Mouse (Mus musculus) G1E (cell line): ENCODE results near the gene Htra3. TPM values are rescaled to one million over a fixed set of nuclear protein-coding genes. Genes with fewer than 3 reads are reported as not detected.

Experiments
- ATAC-seq: 2 replicates; pipeline ENCODE4 v1.8.0; 2016; ENCODE audit warnings: mild to moderate bottlenecking; ENCODE audit not compliant: insufficient number of reproducible peaks, poor library complexity, low FRiP score, severe bottlenecking; ENCODE audit errors: extremely low read depth
- DNase-seq: peaks from one replicate; pipeline ENCODE4 v3.0.0; 2012; ENCODE audit warnings: low spot score
- H3K27me3 ChIP-seq: 2 replicates; pipeline ENCODE4 v1.6.1; 2012; ENCODE audit warnings: mild to moderate bottlenecking, low read length, inconsistent platforms; ENCODE audit not compliant: insufficient read depth
- H3K36me3 ChIP-seq: replicated peaks from 2 replicates; pipeline ENCODE3; 2012; ENCODE audit warnings: mild to moderate bottlenecking, inconsistent platforms
- H3K4me1 ChIP-seq: 2 replicates; pipeline ENCODE4 v1.6.1; 2012; ENCODE audit warnings: low read depth, low read length, inconsistent platforms, mixed read lengths; ENCODE audit not compliant: insufficient read depth
- H3K4me3 ChIP-seq: 2 replicates; pipeline ENCODE4 v1.5.1; 2012; ENCODE audit warnings: low read depth, mild to moderate bottlenecking, inconsistent platforms, low read length, moderate library complexity, mixed read lengths
- H3K9me3 ChIP-seq: replicated peaks from 2 replicates; pipeline ENCODE4 v1.6.1; 2012; ENCODE audit warnings: inconsistent platforms
- CTCF ChIP-seq: IDR thresholded peaks from 2 replicates; pipeline ENCODE4 v1.5.1; 2012; ENCODE audit warnings: low read depth, low read length, inconsistent platforms, mixed read lengths
- GATA1 ChIP-seq: IDR thresholded peaks from 2 replicates; pipeline ENCODE4 v1.6.1; 2012; ENCODE audit warnings: borderline replicate concordance, low read length, inconsistent platforms, mixed read lengths
- GATA2 ChIP-seq: IDR thresholded peaks from 2 replicates; pipeline ENCODE4 v1.6.1; 2012; ENCODE audit warnings: low read depth, low read length, inconsistent platforms, borderline replicate concordance
- POLR2AphosphoS5 ChIP-seq: IDR thresholded peaks from 2 replicates; pipeline ENCODE4 v1.6.1; 2012; ENCODE audit warnings: low read depth, low read length, inconsistent platforms; ENCODE audit not compliant: insufficient replicate concordance
- TAL1 ChIP-seq: conservative IDR thresholded peaks from 2 replicates; pipeline ENCODE4 v1.6.1; 2012; ENCODE audit warnings: low read depth, low read length, inconsistent platforms, mixed read lengths
- polyA plus RNA-seq: library from polyadenylated mRNA; stranded (reverse); fragments of >175 nt; gene quantifications from 2 replicates; pipeline ENCODE4 v1.2.3, GENCODE M21; 2012
- total RNA-seq, 2 experiments: library from RNA; stranded (forward) in 1 of 2; stranded (reverse) in 1 of 2; fragments of 200-1000 nt in 1 of 2; fragments of >200 nt in 1 of 2; fragmentation: Nextera tagmentation in 1 of 2; gene quantifications; 2 replicates each; pipeline ENCODE4 v1.2.3; 2014 to 2017

Htra3 gene
- total and polyA plus RNA-seq, 3 experiments = not detected

DNA sequence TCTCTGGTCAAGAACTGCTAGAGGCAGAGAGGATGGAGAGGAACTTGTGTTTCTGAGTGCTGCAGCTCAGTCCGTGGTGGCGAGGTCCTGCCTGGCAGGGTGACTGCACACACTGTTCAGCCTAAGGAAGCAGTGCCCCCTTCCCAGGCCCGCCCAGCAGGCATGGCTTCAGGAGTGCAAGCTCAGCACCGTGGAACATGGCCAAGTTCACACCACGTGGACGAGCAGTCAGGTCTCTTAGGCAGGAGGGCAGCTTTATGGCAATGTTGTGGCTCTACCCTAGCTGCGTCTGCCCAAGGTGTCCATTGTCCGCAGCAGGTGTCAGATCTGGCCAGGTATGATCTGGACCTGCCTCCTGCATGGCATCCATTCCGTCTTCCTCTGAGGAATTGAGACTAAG is 68.4 kb downstream of the Htra3 start:
- no peak for ATAC-seq

GRCm38 (mm10) chr5:35610381-35610780 is 69.2 kb downstream of the Htra3 start:
- DNase-seq (no peak), ATAC-seq (no peak)
- Histone ChIP-seq H3K36me3 (peaks cover 49% of the 10 kb centered on the region), H3K27me3 (no peaks in the 10 kb centered on the region), H3K4me1 (0 out of 2 replicates have a peak, but pooled peaks cover 3% of the 10 kb centered on the region), H3K9me3 (no peaks in the 10 kb centered on the region), H3K4me3 (no peak overlapping the region)
- no peak for TF ChIP-seq TAL1
- TF ChIP-seq GATA2 = no peak
- TF ChIP-seq CTCF = no peak
- TF ChIP-seq POLR2AphosphoS5 = no peak
- TF ChIP-seq GATA1 = no peak

More for the DNA sequence above, 68.4 kb downstream of the Htra3 start:
- Histone ChIP-seq H3K4me3 (no peak overlapping the region), H3K4me1 (0 out of 2 replicates have a peak, but pooled peaks cover 3% of the 10 kb centered on the region), H3K27me3 (no peaks in the 10 kb centered on the region), H3K9me3 (no peaks in the 10 kb centered on the region), H3K36me3 (peaks cover 41% of the 10 kb centered on the region)
- TF ChIP-seq POLR2AphosphoS5 = no peak
- TF ChIP-seq GATA1 = no peak
- TF ChIP-seq CTCF = no peak
- no peak for TF ChIP-seq GATA2
- no peak for DNase-seq

- no peaks in the 10 kb centered on the region for H3K9me3 ChIP-seq
- H3K4me1 ChIP-seq = 0 out of 2 replicates have a peak, but pooled peaks cover 3% of the 10 kb centered on the region
- no peaks in the 10 kb centered on the region for H3K27me3 ChIP-seq
- DNase-seq (no peak), ATAC-seq (no peak)
- H3K4me3 ChIP-seq = no peak overlapping the region
- H3K36me3 ChIP-seq = peaks cover 53% of the 10 kb centered on the region
- TF ChIP-seq TAL1 (no peak), POLR2AphosphoS5 (no peak), GATA2 (no peak), GATA1 (no peak), CTCF (no peak)
Measured at GRCm38 (mm10) chr5:35609971-35610370, 69.6 kb downstream of the Htra3 start.

- 0 out of 2 replicates have a peak, but pooled peaks cover 3% of the 10 kb centered on the region for H3K4me1 ChIP-seq
- peaks cover 59% of the 10 kb centered on the region for H3K36me3 ChIP-seq
- no peak for DNase-seq
Measured at GRCm38 (mm10) chr5:35609381-35609780, 70.2 kb downstream of the Htra3 start.

DNA sequence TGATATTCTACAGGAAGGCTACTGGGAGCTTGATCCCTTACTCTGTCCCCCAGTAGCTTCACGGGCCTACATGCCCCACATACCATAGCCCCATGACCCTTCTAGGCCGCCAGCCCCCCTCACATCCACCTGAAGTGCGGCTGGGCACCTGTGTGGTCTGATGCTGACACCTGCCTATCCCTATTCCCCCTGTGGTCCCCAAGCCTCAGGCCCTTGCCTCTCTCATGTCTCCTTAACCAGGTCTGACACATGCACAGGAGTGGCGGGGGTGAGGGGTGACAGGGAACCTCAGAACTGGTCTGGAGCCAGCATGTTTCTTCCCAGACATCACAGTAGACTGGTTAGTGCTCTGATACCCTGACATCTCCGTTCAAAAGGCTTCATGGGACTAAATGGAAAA is 71.0 kb downstream of the Htra3 start:
- Histone ChIP-seq H3K4me1 (0 out of 2 replicates have a peak, but pooled peaks cover 3% of the 10 kb centered on the region), H3K27me3 (no peaks in the 10 kb centered on the region), H3K36me3 (peaks cover 64% of the 10 kb centered on the region), H3K9me3 (no peaks in the 10 kb centered on the region), H3K4me3 (no peak overlapping the region)
- no peak for ATAC-seq
- DNase-seq = no peak
- TF ChIP-seq GATA2 = no peak
- no peak for TF ChIP-seq POLR2AphosphoS5
- TF ChIP-seq CTCF = no peak
- TF ChIP-seq TAL1 = no peak

More at GRCm38 (mm10) chr5:35609381-35609780, 70.2 kb downstream of the Htra3 start:
- H3K9me3 ChIP-seq = no peaks in the 10 kb centered on the region
- H3K27me3 ChIP-seq = no peaks in the 10 kb centered on the region
- no peak overlapping the region for H3K4me3 ChIP-seq
- no peak for TF ChIP-seq GATA1
- TF ChIP-seq GATA2 = no peak
- no peak for TF ChIP-seq POLR2AphosphoS5
- TF ChIP-seq CTCF = no peak
- TF ChIP-seq TAL1 = no peak
- ATAC-seq = no peak

DNA sequence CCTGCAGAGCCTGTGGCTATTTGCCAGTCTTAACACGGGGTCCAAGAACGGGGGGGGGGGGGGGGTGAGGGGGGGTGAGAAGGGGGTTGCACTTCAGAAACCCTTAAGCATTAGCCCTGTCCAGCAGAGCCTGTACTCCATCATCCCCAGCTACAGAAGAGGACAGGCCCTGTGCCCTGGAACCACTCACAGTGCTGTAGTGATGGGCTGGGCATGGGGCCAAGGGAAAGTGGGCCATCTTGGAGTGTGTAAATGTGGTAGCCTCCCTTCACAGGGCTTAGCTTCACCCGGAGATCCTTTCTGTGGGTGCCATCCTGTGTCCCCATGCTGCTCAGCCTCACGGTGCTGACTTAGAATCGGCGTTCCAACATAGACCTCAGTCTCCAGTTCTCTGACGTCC is 71.8 kb downstream of the Htra3 start:
- no peak for TF ChIP-seq TAL1
- TF ChIP-seq GATA2 = no peak
- no peaks in the 10 kb centered on the region for H3K9me3 ChIP-seq
- ATAC-seq = no peak
- no peak for DNase-seq
- H3K27me3 ChIP-seq = no peaks in the 10 kb centered on the region
- H3K4me1 ChIP-seq = 0 out of 2 replicates have a peak, but pooled peaks cover 3% of the 10 kb centered on the region
- peaks cover 69% of the 10 kb centered on the region for H3K36me3 ChIP-seq
- no peak overlapping the region for H3K4me3 ChIP-seq

- Histone ChIP-seq H3K9me3 (no peaks in the 10 kb centered on the region), H3K4me1 (0 out of 2 replicates have a peak, but pooled peaks cover 3% of the 10 kb centered on the region), H3K27me3 (no peaks in the 10 kb centered on the region), H3K4me3 (no peak overlapping the region), H3K36me3 (peaks cover 73% of the 10 kb centered on the region)
- no peak for TF ChIP-seq CTCF
- TF ChIP-seq GATA2 = no peak
- no peak for TF ChIP-seq TAL1
- TF ChIP-seq GATA1 = no peak
- TF ChIP-seq POLR2AphosphoS5 = no peak
- no peak for DNase-seq
- no peak for ATAC-seq
Measured at GRCm38 (mm10) chr5:35606800-35607199, 72.8 kb downstream of the Htra3 start.
